Mouse (Mus musculus): ENCODE data around the gene Pcsk6.

- TF ChIP-seq CTCF (IDR thresholded peaks at IDR 0.05; ENCODE audit: control insufficient read depth, insufficient read depth, insufficient read length) (no peak), MAX (IDR thresholded peaks at IDR 0.05) (no peak)
Observed at GRCm38 (mm10) chr7:65870928-65871580, 9.5 kb downstream of the Pcsk6 start.
